Mouse (Mus musculus) right cerebral cortex, postnatal 36 days (tissue): ENCODE measurements at regions not wholly inside any gene's neighbourhood (a gene's known extent, or its start where the extent isn't known, plus 50 kb on each side); places are given as distances from the start of the nearest gene placed in this dataset.

ENCODE experiments used
- DNase-seq, 2 experiments: peaks; one replicate each; pipeline ENCODE4 v3.0.0; 2022; ENCODE audit warnings: low spot score in 2 of 2, mixed read lengths in 1 of 2

GRCm38 (mm10) chr10:97248522-97248921, 230.9 kb upstream of the Dcn start:
- DNase-seq = no peak

GRCm38 (mm10) chr10:97249760-97250159, 229.6 kb upstream of the Dcn start:
- DNase-seq = no peak

DNA sequence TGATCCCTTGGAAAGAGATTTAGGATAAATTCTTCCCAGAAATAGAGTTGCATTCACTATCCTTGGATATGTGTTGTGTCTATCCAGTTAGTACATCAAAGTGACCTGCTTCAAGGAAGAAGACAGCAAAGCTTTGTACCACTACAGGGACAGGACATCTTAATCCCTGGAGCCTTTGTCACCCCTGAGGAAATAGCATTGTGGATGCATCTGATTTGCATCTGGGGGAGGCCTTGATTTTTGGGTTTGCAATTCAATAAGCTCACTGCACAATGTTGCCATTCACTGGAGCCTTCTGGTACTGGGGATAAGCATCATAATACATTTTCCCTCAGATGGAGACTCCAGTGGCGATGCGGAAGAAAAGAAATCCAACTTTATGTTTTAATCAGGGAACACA, 229.2 kb upstream of the Dcn start:
- DNase-seq = no peak

DNA sequence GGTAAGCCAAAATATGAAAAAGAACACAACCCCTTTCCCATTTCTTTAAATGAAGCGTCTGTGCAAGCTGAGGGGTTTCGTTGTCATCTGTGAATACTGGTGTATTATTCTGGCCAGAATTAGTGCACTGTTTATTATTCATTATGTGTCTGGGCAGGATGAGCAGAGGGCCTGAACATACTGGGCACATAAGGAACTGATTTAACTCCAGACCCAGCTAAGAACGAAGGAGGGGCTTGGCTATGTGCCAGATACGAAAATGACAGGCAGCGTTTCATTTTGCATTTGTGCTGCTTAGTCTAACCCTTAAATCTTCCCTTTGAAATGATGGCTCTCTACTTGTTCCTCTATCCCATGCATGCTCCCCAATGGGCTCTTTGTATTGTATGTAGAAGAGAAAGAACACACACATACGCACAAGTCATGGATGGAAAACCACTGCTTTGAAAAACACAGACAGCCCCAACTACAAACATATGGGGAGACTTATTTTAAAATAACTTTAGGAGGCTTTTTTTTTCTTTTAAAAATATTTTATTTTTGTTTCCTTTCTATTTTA, 213.4 kb upstream of the Dcn start:
- DNase-seq = no peak

DNA sequence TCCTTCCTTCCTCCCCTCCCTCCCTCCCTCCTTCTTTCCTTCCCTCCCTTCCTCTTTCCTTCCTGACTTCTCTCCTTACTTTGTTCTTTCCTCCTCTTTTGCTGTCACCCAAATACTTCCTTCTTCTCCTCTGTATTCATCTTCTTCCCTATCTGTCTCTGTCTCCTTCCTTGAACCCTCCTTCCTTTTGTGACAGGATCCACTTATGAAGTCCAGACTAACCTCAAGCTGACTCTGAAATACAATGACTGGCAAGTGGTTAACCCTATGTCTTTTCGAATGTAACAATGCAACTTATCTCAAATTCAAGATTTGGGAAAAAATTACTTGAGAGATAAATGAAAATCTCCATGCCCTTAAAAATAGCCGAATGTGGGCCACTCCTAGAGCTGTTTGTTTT, 197.0 kb upstream of the Dcn start:
- no peak for DNase-seq

GRCm38 (mm10) chr10:97282841-97283496, 196.4 kb upstream of the Dcn start:
- DNase-seq = peak in 1 of 2 experiments; percentile 4

DNA sequence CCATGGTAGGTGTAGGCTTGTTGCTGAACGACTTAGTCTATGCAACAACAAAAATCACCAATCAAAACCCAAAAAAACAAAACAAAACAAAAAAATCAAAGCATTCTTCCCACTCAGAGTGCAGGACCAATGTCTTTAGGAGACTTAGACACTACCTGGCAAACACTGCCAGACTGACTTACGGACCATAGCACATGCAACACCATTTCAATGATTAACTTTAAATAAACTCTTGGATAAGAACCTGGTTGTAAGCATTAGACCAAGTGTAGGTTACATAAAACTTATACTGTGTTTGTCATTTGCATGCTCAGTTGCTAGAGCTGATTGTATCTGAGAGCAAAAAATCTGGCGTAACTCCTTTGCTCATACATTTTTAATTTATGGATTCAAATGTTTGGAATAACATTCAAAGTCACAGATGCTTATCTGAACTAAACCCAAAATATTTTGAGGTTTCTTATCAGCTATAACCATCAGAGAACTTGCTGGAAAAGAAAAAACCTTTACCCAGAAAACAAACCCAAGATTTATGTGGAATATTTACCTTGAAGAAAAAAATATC, 174.5 kb upstream of the Dcn start:
- DNase-seq = no peak

- no peak for DNase-seq
These were observed 169.8 kb upstream of the Dcn start for GRCm38 (mm10) chr10:97309580-97309979.

DNA sequence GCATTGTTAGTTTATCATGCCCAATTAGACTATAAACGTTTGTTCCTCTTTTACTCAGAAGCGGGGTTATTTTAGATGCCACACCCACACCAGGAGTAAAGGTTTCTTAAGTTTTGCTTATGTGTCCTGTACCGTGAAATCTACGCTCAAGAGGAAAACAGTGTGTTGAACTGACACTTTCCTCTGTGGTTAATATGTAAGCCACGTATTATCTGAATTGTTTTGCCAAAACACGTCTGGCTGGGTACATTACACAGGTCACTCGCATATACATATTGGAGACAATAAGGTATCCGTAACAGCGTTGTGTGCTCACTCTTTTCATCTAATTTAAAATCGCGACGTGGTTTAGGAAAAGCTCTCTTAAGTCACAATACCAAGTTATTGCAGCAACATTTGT, 166.9 kb upstream of the Dcn start:
- DNase-seq = no peak

DNA sequence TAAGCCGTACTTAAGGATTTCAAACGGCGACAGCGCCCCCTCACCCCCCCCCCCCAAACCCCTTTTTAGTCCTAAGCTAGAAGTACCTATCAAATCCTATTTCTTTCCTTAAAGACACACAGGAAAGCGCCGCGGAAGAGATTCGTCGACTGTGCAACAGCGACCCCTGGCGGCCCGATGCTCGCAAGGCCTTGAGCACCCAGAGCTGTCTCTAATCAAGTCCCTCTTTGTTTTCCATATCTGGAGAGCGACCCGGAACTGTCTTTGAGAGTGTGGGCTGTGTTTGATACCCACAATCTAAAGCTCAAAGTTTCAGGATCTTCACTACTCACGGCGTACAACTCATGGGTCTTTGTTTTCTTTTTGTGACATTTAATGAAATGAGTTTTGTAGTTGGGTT, 166.4 kb upstream of the Dcn start:
- DNase-seq = peak; percentile 91 to 93

DNA sequence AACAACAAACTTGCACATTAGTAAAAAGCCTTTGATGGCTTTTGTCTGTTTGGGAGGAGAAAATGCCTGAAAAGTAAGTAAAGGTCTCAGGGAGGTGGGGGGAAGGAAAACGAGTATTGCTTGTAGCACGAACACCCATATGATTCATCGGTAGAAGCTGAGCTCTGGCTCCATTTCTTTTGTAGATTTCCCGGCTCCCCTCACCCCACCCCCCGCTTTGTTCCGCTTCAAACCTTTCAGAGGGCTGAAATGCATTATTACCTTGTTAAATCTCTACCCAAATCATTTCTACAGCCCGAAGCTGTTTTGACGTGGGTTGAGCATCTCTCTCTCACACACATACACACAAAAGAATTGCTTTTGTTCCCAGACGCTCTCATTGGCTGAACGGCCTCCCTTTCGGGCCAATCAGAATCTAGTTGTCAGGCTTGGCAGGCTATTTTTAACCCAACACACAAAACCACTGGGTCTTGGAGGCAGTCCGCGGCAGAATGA, 166.0 kb upstream of the Dcn start:
- peak; percentile 86 to 93 for DNase-seq

DNA sequence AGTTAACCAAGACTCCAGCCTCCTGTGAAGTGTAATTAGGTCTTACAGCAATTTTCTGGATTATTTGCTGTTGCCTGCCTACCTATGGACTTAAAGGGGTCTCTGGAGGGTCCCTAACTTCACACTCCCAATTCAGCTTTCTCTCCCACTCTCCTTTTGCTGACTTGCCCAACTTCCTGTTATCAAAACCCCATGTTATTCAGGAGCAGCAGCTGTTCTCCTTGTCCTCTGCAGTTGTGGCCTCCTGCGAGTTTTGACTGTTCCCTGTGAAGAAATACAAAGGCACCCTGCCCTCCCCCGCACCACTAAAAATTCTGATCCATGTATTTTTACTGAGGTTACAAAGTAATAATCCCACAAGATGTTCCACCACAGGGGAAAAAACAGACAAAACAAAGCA, 146.8 kb upstream of the Dcn start:
- no peak for DNase-seq

- no peak for DNase-seq
These were observed 145.4 kb upstream of the Dcn start for GRCm38 (mm10) chr10:97334044-97334443.

DNA sequence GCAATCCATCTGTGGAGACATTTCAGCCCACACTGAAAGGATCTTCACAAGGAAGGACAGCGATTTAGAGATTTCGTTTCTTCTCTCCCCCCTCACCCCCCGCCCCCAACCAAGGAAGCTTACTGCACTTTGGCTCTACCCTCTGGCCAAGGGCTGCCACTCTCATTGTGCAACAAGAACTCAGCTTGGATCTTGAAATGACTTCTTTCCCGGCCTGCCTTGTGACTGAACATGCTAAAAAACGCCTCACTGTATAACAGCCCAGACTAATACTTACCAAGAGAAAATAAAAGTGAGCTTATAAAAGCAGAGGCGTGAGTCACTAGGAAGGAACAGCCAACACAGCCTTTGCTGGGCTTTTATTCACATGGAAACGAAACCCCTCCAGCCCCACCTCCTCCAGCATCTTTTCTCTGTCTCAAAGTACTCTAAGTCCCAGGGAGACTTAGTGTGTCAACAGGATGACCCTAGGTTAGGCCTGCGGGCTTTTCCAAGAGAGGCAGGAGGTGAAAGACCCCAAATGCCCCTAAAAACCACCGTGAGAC, 144.7 kb upstream of the Dcn start:
- DNase-seq = no peak

DNA sequence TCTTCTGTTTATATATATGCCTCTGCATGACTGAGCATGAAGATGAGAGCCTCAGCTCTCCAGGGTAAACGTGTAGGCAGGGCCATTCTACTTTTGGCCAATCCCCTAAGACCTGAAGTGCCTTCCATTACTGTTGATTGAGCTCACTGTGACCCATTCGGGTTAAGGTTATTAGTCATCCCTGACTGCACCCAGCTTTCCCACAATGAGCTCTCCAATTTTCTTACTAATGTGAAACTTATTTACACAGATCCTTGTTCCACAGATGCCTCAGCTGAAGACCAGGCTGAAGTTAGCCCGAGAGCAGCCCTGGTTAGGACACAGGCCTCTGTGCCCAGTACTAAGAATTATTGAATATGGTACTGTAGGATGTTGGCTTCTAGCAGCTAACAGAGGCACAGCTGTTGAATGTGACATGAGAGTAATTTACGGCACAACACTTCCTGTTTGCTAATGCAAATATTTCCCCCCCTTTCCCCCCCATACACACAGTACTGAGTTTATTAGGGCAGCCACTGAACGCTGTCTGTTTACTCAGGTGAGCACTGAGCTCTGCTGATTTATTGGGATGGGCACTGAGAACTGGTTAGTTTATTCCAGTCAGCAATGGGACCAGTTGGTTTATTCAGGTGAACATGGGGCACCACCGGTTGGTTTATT, 141.2 kb upstream of the Dcn start:
- DNase-seq = no peak

DNA sequence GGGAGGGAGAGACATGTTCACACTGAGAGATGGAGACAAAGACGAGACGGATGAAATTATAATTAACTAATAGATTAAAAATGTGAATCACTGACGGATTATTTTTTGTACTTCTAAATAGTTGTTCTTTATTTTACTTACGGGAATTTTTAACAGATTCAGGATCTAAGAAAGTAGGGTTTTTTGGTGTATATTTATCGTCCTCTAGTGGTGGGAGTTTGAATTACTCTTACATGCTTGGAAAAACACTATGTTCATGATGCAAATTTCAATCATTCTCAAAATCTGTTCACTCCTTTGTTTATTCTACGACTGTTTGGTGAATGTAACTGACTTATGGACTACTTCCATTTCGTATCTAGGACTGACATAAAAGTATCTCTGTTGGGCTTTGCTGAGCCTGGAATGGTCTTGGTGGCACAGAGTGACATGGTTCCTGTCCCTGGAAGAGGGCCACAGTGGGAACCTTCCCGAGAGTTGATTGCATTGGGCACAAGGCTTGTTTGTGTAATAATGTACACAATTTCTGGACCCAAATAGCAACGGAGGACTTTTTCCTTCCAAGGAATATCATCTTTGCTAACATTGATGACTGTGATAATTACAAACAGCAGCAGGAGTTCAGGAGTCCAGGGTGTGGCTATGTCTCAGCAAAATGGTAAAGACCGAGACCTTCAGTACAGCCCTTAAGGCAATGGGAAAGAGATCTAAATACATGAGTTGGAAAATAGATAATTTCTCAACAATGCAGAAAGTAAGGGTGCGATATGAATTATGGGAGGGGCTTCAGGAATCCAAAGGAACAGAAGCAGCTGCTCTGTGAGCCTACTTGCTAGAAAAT, 139.3 kb upstream of the Dcn start:
- DNase-seq = no peak

DNA sequence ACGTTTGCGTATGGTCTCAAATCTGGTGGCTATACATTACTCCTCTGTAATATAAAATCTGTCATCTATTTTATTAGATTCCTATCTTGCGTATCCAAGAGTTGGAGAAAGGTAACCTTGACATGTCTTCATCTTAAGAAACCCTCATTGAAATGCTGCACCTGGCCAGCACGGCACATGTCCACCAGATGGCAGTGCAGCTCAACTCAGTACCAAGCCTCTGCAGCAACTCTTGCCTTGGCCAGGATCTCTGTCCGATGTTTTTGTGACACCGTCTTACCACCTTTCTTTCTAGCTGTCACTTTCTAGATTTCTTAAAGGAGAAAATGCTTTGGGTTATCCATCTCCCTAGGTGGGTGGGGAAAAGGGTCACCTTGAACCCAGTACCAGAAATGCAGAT, 134.1 kb upstream of the Dcn start:
- DNase-seq = peak; percentile 39 to 62

DNA sequence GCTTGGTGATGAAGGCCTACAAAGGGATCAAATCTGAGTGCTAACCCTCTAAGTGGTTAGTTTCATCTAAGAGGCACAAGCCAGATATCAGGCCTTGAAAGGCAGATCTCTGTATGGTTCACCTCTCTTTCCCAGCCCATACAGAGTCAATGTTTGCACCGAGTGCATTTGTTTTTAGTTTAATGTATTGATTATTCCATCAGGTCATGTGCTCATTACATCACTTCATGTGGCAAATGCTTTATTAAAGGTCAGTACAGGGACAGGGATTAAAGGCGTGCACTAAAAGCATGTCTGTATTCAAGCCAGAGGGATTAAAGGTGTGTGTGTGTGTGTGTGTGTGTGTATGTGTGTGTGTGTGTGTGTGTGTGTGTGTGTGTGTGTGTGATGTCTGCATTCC, 132.5 kb upstream of the Dcn start:
- no peak for DNase-seq

DNA sequence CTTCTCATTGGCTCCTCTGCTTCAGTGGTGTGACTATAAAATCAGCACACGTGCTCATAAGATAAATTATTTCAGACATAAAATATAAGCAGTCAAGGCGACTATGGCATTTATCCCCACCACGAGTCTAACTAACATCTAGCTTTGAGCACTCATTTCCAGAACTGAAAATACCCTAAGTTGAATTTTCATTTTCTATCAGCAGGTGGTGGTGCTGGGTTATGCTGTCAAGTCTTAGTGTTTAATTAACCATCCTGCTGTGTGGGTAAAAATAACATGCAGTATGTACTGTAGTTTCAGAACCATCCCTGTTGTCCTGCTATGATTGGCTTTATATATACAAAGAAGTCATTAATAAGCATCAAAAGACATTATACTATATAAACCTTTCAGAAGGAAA, 110.8 kb upstream of the Dcn start:
- no peak for DNase-seq

- peak; percentile 8 to 32 for DNase-seq
These were observed 103.6 kb upstream of the Dcn start for GRCm38 (mm10) chr10:97375824-97376223.

- DNase-seq = no peak
These were observed 103.0 kb upstream of the Dcn start for GRCm38 (mm10) chr10:97376376-97376775.

- DNase-seq = no peak
These were observed 97.8 kb upstream of the Dcn start for GRCm38 (mm10) chr10:97381586-97381985.
